Mouse (Mus musculus) left cerebral cortex, adult 8-10 months (tissue): ENCODE results near the gene Rab19. TPM values are rescaled to one million over a fixed set of nuclear protein-coding genes. Genes with fewer than 3 reads are reported as not detected.
A peak's percentile ranks its signal among the peaks of the same experiment; 100 is the strongest.
"Not testable (repeated sequence)": the region's sequence is repeated elsewhere in the genome, so short reads cannot be mapped to it uniquely, and the experiment has no call there.

ENCODE experiments used
- DNase-seq, 2 experiments: peaks; one replicate each; pipeline ENCODE4 v3.0.0; 2022; ENCODE audit warnings: low spot score in 2 of 2
- total RNA-seq, 4 experiments: library from RNA; stranded (reverse); gene quantifications; 2 replicates each; pipeline ENCODE4 v1.2.4; 2022

Rab19 gene
- total RNA-seq = under 1 TPM in 3 of 4 experiments, not detected in 1; 0.24 to 0.34 (median 0.33) TPM

- DNase-seq = no peak
Observed at GRCm38 (mm10) chr6:39381125-39381880, at the start of gene Rab19. TSS of gene Rab19 (plus strand) at chr6:39381175.

GRCm38 (mm10) chr6:39331998-39332700 lies 48.8 kb upstream of the Rab19 start:
- no peak for DNase-seq

- no peak for DNase-seq
Observed at GRCm38 (mm10) chr6:39334224-39334623, 46.8 kb upstream of the Rab19 start.

GRCm38 (mm10) chr6:39334873-39335272 lies 46.1 kb upstream of the Rab19 start:
- DNase-seq = no peak

- DNase-seq = no peak
Observed at GRCm38 (mm10) chr6:39338359-39338758, 42.6 kb upstream of the Rab19 start.

GRCm38 (mm10) chr6:39341798-39342197 lies 39.2 kb upstream of the Rab19 start:
- DNase-seq = no peak

GRCm38 (mm10) chr6:39344020-39344419 lies 37.0 kb upstream of the Rab19 start:
- DNase-seq = peak; percentile 56 to 83

- no peak for DNase-seq
Observed at GRCm38 (mm10) chr6:39345430-39345829, 35.5 kb upstream of the Rab19 start.

- no peak for DNase-seq
Observed at GRCm38 (mm10) chr6:39346991-39347501, 33.9 kb upstream of the Rab19 start.

- no peak for DNase-seq
Observed at GRCm38 (mm10) chr6:39347880-39348814, 32.8 kb upstream of the Rab19 start.

GRCm38 (mm10) chr6:39348946-39349345 lies 32.0 kb upstream of the Rab19 start:
- no peak for DNase-seq

GRCm38 (mm10) chr6:39359207-39359606 lies 21.8 kb upstream of the Rab19 start:
- DNase-seq = not testable (repeated sequence)

- DNase-seq = no peak
Observed at GRCm38 (mm10) chr6:39362684-39363083, 18.3 kb upstream of the Rab19 start.

GRCm38 (mm10) chr6:39369631-39370030 lies 11.3 kb upstream of the Rab19 start:
- DNase-seq = no peak

- DNase-seq = no peak
Observed at GRCm38 (mm10) chr6:39372042-39372441, 8.9 kb upstream of the Rab19 start.

- DNase-seq = no peak
Observed at GRCm38 (mm10) chr6:39372727-39373126, 8.2 kb upstream of the Rab19 start.

GRCm38 (mm10) chr6:39373301-39373955 lies 7.5 kb upstream of the Rab19 start:
- no peak for DNase-seq

GRCm38 (mm10) chr6:39376775-39377174 lies 4.2 kb upstream of the Rab19 start:
- no peak for DNase-seq

GRCm38 (mm10) chr6:39377311-39377827 lies 3.6 kb upstream of the Rab19 start, which contains the start of gene Slc37a3:
TSS of gene Slc37a3 (minus strand) at chr6:39377675.
- peak; percentile 74 to 88 for DNase-seq

- not testable (repeated sequence) for DNase-seq
Observed at GRCm38 (mm10) chr6:39378161-39378835, 2.7 kb upstream of the Rab19 start.
